Mouse (Mus musculus) lung, embryonic 16.5 days (tissue): Measurements from ENCODE around the gene Rcbtb2. TPM values are rescaled to one million over a fixed set of nuclear protein-coding genes. Genes with fewer than 3 reads are reported as not detected.
"Not testable (repeated sequence)": the region's sequence is repeated elsewhere in the genome, so short reads cannot be mapped to it uniquely, and the experiment has no call there.

ENCODE experiments used
- ATAC-seq: fragments of 200-750 bp; cut with Nextera tagmentation; 2 replicates; pipeline ENCODE4 v1.8.0; 2017; ENCODE audit warnings: low read depth, mild to moderate bottlenecking, moderate library complexity
- H3K27ac ChIP-seq: fragments of 300-500 bp; sonication (generic); 2 replicates; pipeline ENCODE4 v1.5.1; 2014; ENCODE audit warnings: mild to moderate bottlenecking, control low read depth, low read length
- H3K27me3 ChIP-seq: fragments of 300-500 bp; sonication (generic); 2 replicates; pipeline ENCODE4 v1.6.1; 2014; ENCODE audit warnings: low read depth, low read length, mixed read lengths; ENCODE audit not compliant: control insufficient read depth, insufficient read depth
- H3K36me3 ChIP-seq: fragments of 300-500 bp; sonication (generic); 2 replicates; pipeline ENCODE4 v1.6.1; 2014; ENCODE audit warnings: low read length; ENCODE audit not compliant: control insufficient read depth, insufficient read depth
- H3K4me1 ChIP-seq: fragments of 300-500 bp; sonication (generic); replicated peaks from 2 replicates; pipeline ENCODE4 v1.6.1; 2014; ENCODE audit warnings: low read length, mixed read lengths; ENCODE audit not compliant: control insufficient read depth, insufficient read depth
- H3K4me2 ChIP-seq: fragments of 300-500 bp; sonication (generic); 2 replicates; pipeline ENCODE4 v1.6.1; 2014; ENCODE audit warnings: low read depth, low read length, control low read depth
- H3K4me3 ChIP-seq: fragments of 300-500 bp; sonication (generic); 2 replicates; pipeline ENCODE4 v1.5.1; 2014; ENCODE audit warnings: mild to moderate bottlenecking, low read length, control low read depth
- H3K9ac ChIP-seq: fragments of 300-500 bp; sonication (generic); 2 replicates; pipeline ENCODE4 v1.6.1; 2014; ENCODE audit warnings: low read length, control low read depth
- H3K9me3 ChIP-seq: fragments of 300-500 bp; sonication (generic); 2 replicates; pipeline ENCODE4 v1.6.1; 2016; ENCODE audit warnings: low read length; ENCODE audit not compliant: control insufficient read depth
- WGBS: fragments of 180-500 bp; shearing (Covaris S2); extraction: QIAGEN DNeasy Blood & Tissue Kit; methylation state at CpG from one replicate; pipeline ENCODE4 v1.1.7; 2014; 5-methylcytosine and 5-hydroxymethylcytosine counted together
- polyA plus RNA-seq: library from polyadenylated mRNA; unstranded; fragments of >200 nt; fragmentation: Nextera tagmentation; extraction: Ambion mirVana; gene quantifications from 2 replicates; pipeline ENCODE4 v1.2.1, GENCODE M21; 2015

Rcbtb2 gene
- polyA plus RNA-seq, 1 experiment from 2014 or later: 101 TPM

GRCm38 (mm10) chr14:73111091-73111490 lies 11.7 kb upstream of the Rcbtb2 start:
- H3K9ac ChIP-seq: no peak overlapping the region
- H3K4me1 ChIP-seq: 0 out of 2 replicates have a peak, but pooled peaks cover 2% of the 10 kb centered on the region
- H3K4me2 ChIP-seq: no peak overlapping the region
- H3K27me3 ChIP-seq: no peaks in the 10 kb centered on the region
- WGBS: 95% methylated on average over 1 of the region's 1 CpGs
- H3K36me3 ChIP-seq: no peaks in the 10 kb centered on the region
- ATAC-seq: no peak
- H3K9me3 ChIP-seq: no peaks in the 10 kb centered on the region
- H3K27ac ChIP-seq: no peak overlapping the region
- H3K4me3 ChIP-seq: no peak overlapping the region

DNA sequence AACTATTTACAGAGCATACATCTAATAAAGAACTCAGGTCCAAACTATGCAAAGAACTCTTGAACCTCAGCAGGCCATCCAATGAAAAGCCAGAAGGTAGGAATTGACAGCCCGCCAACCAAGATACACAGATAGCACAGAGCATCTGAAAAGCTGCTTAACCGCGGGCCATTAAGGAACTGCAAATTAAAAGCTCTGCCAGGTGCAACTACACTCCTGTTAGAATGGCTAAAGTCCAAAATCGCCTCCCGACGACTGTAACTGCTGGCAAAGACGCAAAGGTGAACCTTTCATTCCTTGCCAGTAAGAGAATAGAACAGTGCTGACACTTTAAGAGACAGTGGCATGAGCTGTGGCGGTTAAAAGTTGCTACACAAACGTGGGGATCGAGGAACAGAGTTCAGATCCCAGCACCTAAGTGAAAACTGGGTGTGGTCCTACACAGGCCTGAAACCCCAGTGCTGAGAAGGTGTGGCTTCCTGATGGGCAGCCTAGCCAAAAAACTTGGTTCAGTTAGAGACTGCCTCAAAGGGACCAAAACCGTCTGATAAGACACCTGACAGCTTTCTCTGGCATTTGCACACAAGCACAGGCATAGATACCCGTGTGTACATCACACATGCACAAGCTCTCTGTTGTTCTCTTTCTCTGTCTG lies 10.5 kb upstream of the Rcbtb2 start:
- Histone ChIP-seq H3K4me1 (no peaks in the 10 kb centered on the region), H3K27me3 (no peaks in the 10 kb centered on the region), H3K9ac (no peak overlapping the region), H3K9me3 (no peaks in the 10 kb centered on the region), H3K27ac (no peak overlapping the region), H3K36me3 (no peaks in the 10 kb centered on the region), H3K4me2 (no peak overlapping the region), H3K4me3 (no peak overlapping the region)
- WGBS: 40% methylated on average over 12 of the region's 12 CpGs
- no peak for ATAC-seq

GRCm38 (mm10) chr14:73114952-73115351 lies 7.9 kb upstream of the Rcbtb2 start:
- not testable (repeated sequence) for H3K9me3 ChIP-seq, H3K27me3 ChIP-seq, H3K27ac ChIP-seq, H3K4me2 ChIP-seq, H3K4me1 ChIP-seq, H3K36me3 ChIP-seq, H3K4me3 ChIP-seq, H3K9ac ChIP-seq, ATAC-seq
- 85% methylated on average over 3 of the region's 3 CpGs for WGBS

- Histone ChIP-seq H3K27ac (no peak overlapping the region), H3K9ac (no peak overlapping the region), H3K36me3 (no peaks in the 10 kb centered on the region), H3K4me3 (no peak overlapping the region), H3K9me3 (no peaks in the 10 kb centered on the region), H3K27me3 (no peaks in the 10 kb centered on the region), H3K4me1 (0 out of 2 replicates have a peak, but pooled peaks cover 2% of the 10 kb centered on the region), H3K4me2 (no peak overlapping the region)
- no peak for ATAC-seq
- 65% methylated on average over 2 of the region's 2 CpGs for WGBS
Measured at GRCm38 (mm10) chr14:73116301-73116700, 6.5 kb upstream of the Rcbtb2 start.

GRCm38 (mm10) chr14:73116938-73117337 lies 5.9 kb upstream of the Rcbtb2 start:
- WGBS: 31% methylated on average over 9 of the region's 9 CpGs
- peak overlapping the region; percentile 31 for H3K27ac ChIP-seq
- H3K27me3 ChIP-seq: no peaks in the 10 kb centered on the region
- peak overlapping the region; percentile 45; the same call in 1 of the 2 replicates for H3K9ac ChIP-seq
- no peaks in the 10 kb centered on the region for H3K36me3 ChIP-seq
- no peaks in the 10 kb centered on the region for H3K9me3 ChIP-seq
- 0 out of 2 replicates have a peak, but pooled peaks cover 2% of the 10 kb centered on the region for H3K4me1 ChIP-seq
- peak; percentile 58; the same call in 1 of the 2 replicates for ATAC-seq
- peak overlapping the region; percentile 41 for H3K4me2 ChIP-seq
- H3K4me3 ChIP-seq: peak overlapping the region; percentile 30

- no peak overlapping the region for H3K4me3 ChIP-seq
- H3K27me3 ChIP-seq: no peaks in the 10 kb centered on the region
- no peak for ATAC-seq
- peak overlapping the region; percentile 41; the same call in 1 of the 2 replicates for H3K4me2 ChIP-seq
- no peak overlapping the region; the same call in 1 of the 2 replicates for H3K27ac ChIP-seq
- WGBS: 73% methylated on average over 7 of the region's 7 CpGs
- H3K9me3 ChIP-seq: no peaks in the 10 kb centered on the region
- no peaks in the 10 kb centered on the region for H3K36me3 ChIP-seq
- H3K9ac ChIP-seq: no peak overlapping the region
- peaks cover 4% of the 10 kb centered on the region for H3K4me1 ChIP-seq
Measured at GRCm38 (mm10) chr14:73117411-73118392, 5.1 kb upstream of the Rcbtb2 start.

GRCm38 (mm10) chr14:73118482-73119347 lies 4.1 kb upstream of the Rcbtb2 start:
- Histone ChIP-seq H3K9ac (no peak overlapping the region), H3K27me3 (no peaks in the 10 kb centered on the region), H3K9me3 (no peaks in the 10 kb centered on the region), H3K4me1 (peaks cover 5% of the 10 kb centered on the region), H3K27ac (no peak overlapping the region), H3K4me3 (no peak overlapping the region), H3K4me2 (no peak overlapping the region), H3K36me3 (no peaks in the 10 kb centered on the region)
- ATAC-seq: no peak
- WGBS: 70% methylated on average over 14 of the region's 14 CpGs

DNA sequence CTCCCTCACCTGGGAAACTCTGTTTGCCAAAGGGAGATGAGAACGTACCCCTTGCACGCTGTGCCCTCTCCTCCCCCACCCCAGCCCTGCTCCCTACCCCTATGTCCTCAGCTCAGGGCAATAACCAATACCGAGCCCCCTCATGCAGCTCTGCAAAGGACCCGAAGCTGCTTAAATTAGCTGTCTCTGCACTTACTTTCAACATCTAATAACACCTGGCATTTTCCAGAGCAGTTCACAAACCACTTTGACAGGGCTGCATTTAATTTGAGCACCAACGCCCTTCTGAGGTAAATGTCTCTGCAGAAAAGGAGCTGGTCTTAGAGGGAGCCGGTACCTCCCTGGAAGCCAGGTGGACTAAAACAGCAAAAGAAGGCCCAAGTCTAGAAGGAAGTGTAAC lies 3.4 kb upstream of the Rcbtb2 start:
- Histone ChIP-seq H3K9ac (no peak overlapping the region), H3K27ac (no peak overlapping the region), H3K4me3 (no peak overlapping the region), H3K4me1 (peaks cover 5% of the 10 kb centered on the region), H3K36me3 (no peaks in the 10 kb centered on the region), H3K4me2 (no peak overlapping the region), H3K27me3 (no peaks in the 10 kb centered on the region), H3K9me3 (no peaks in the 10 kb centered on the region)
- no peak for ATAC-seq
- WGBS: 48% methylated on average over 6 of the region's 6 CpGs
